Mouse (Mus musculus) central nervous system, embryonic 11.5 days (tissue): ENCODE results near the gene Ess2. TPM values are rescaled to one million over a fixed set of nuclear protein-coding genes. Genes with fewer than 3 reads are reported as not detected.

Experiments used
- polyA plus RNA-seq: library from polyadenylated mRNA; depleted of rRNA; stranded (reverse); fragments of >200 nt; gene quantifications from 2 replicates; pipeline ENCODE4 v1.2.3, GENCODE M21; 2012; rRNA removed

The Ess2 gene
- polyA plus RNA-seq, result 36.8 and 45.3 TPM in 2 replicates

GRCm38 (mm10) chr16:17911052-17911595 is at the start of gene Ess2:
Gene Ess2, minus strand, starts transcription at chr16:17911348.

GRCm38 (mm10) chr16:17928087-17928580 is 17.0 kb upstream of the Ess2 start, which contains the start of gene Slc25a1:
Gene Slc25a1, minus strand, starts transcription at chr16:17928219.

GRCm38 (mm10) chr16:17914307-17915249 is 3.4 kb upstream of the Ess2 start, which contains the start of gene Gsc2:
Gene Gsc2, minus strand, starts transcription at chr16:17915059.

GRCm38 (mm10) chr16:17898462-17898861 is 12.7 kb downstream of the Ess2 start, which contains the start of the genes Dgcr2 and Tssk2:
Gene Dgcr2, minus strand, starts transcription at chr16:17898562.
Gene Tssk2, plus strand, starts transcription at chr16:17898637.

GRCm38 (mm10) chr16:17893923-17894322 is 17.2 kb downstream of the Ess2 start, which contains the start of gene Tssk1:
Gene Tssk1, plus strand, starts transcription at chr16:17894223.

GRCm38 (mm10) chr16:17891567-17891959 is 19.6 kb downstream of the Ess2 start, which contains the start of gene Gm20518:
Gene Gm20518, minus strand, starts transcription at chr16:17891671.

Other genes with a start within 250 kb of the Ess2 start
- 37.9 and 63.3 TPM in 2 replicates for gene Med15, start 178.5 kb downstream of the Ess2 start, polyA plus RNA-seq
- 44.7 and 82.6 TPM in 2 replicates for gene Klhl22, start 151.7 kb downstream of the Ess2 start, polyA plus RNA-seq
- 36.8 and 83.2 TPM in 2 replicates for gene Scarf2, start 114.1 kb downstream of the Ess2 start, polyA plus RNA-seq
- 0.53 and 0.64 TPM in 2 replicates for gene B830017H08Rik, start 78.2 kb downstream of the Ess2 start, polyA plus RNA-seq
- 7.1 and 8.5 TPM in 2 replicates for gene Car15, start 73.0 kb downstream of the Ess2 start, polyA plus RNA-seq
- gene Gm20518, start 19.7 kb downstream of the Ess2 start, polyA plus RNA-seq, result 1.7 and 2.2 TPM in 2 replicates
- gene Tssk1, start 17.1 kb downstream of the Ess2 start, polyA plus RNA-seq, result 0.02 TPM in 1 of 2 replicates, not detected in the other
- gene Dgcr2, start 12.8 kb downstream of the Ess2 start, polyA plus RNA-seq, result 71.0 and 96.4 TPM in 2 replicates
- gene Tssk2, start 12.7 kb downstream of the Ess2 start, polyA plus RNA-seq, result not detected in 2 replicates
- gene Gsc2, start 3.7 kb upstream of the Ess2 start, polyA plus RNA-seq, result 0.24 and 0.25 TPM in 2 replicates
- gene Slc25a1, start 16.9 kb upstream of the Ess2 start, polyA plus RNA-seq, result 47.3 and 64.0 TPM in 2 replicates
- not detected in 2 replicates for gene Vpreb2, start 69.1 kb upstream of the Ess2 start, polyA plus RNA-seq
- 70.0 and 80.8 TPM in 2 replicates for gene Dgcr6, start 141.5 kb upstream of the Ess2 start, polyA plus RNA-seq
- 18.1 and 20.9 TPM in 2 replicates for gene Prodh, start 178.9 kb upstream of the Ess2 start, polyA plus RNA-seq
- gene Rtn4r, start 216.3 kb upstream of the Ess2 start, polyA plus RNA-seq, result 4.7 and 8.0 TPM in 2 replicates